Mouse (Mus musculus): ENCODE data around the gene Kdm2a.

Kdm2a gene

GRCm38 (mm10) chr19:4298322-4299121 is 99.6 kb downstream of the Kdm2a start:
- no peak for DNase-seq

- no peak for DNase-seq
Observed at GRCm38 (mm10) chr19:4297851-4298250, 100.2 kb downstream of the Kdm2a start.

GRCm38 (mm10) chr19:4296611-4297010 is 101.5 kb downstream of the Kdm2a start:
- no peak for DNase-seq

- DNase-seq = no peak
Observed at GRCm38 (mm10) chr19:4295391-4295790, 102.7 kb downstream of the Kdm2a start.

GRCm38 (mm10) chr19:4294381-4295097 is 103.5 kb downstream of the Kdm2a start:
- peak; percentile 77 for DNase-seq

GRCm38 (mm10) chr19:4291161-4291560 is 106.9 kb downstream of the Kdm2a start:
- no peak for DNase-seq

GRCm38 (mm10) chr19:4290749-4291148 is 107.3 kb downstream of the Kdm2a start:
- no peak for DNase-seq

GRCm38 (mm10) chr19:4283653-4284052 is 114.4 kb downstream of the Kdm2a start:
- DNase-seq = no peak

- peak; percentile 92 for DNase-seq
Observed at GRCm38 (mm10) chr19:4282898-4283553, 115.1 kb downstream of the Kdm2a start, which contains the start of gene Ankrd13d. Gene Ankrd13d (minus strand): TSS chr19:4283137.

GRCm38 (mm10) chr19:4280425-4280824 is 117.7 kb downstream of the Kdm2a start:
- no peak for DNase-seq

GRCm38 (mm10) chr19:4279487-4279886 is 118.6 kb downstream of the Kdm2a start:
- no peak for DNase-seq

GRCm38 (mm10) chr19:4270972-4271371 is 127.1 kb downstream of the Kdm2a start:
- DNase-seq = no peak

GRCm38 (mm10) chr19:4270187-4270586 is 127.9 kb downstream of the Kdm2a start:
- no peak for DNase-seq

GRCm38 (mm10) chr19:4268566-4269361 is 129.3 kb downstream of the Kdm2a start, which contains the start of gene Ssh3:
Gene Ssh3 (minus strand): TSS chr19:4269180.
- DNase-seq = peak; percentile 89

GRCm38 (mm10) chr19:4265956-4266355 is 132.1 kb downstream of the Kdm2a start:
- DNase-seq = no peak
